Mouse (Mus musculus) embryonic facial prominence, embryonic 12.5 days (tissue): ENCODE data around the gene Ptpn6. TPM values are rescaled to one million over a fixed set of nuclear protein-coding genes. Genes with fewer than 3 reads are reported as not detected.

Experiments
- ATAC-seq: fragments of 200-750 bp; cut with Nextera tagmentation; 2 replicates; pipeline ENCODE4 v1.8.0; 2017; ENCODE audit not compliant: insufficient number of reproducible peaks, insufficient read depth, low FRiP score, low TSS enrichment
- H3K27ac ChIP-seq: fragments of 300-500 bp; sonication (generic); 2 replicates; pipeline ENCODE4 v1.5.1; 2016; ENCODE audit warnings: mild to moderate bottlenecking
- H3K27me3 ChIP-seq: fragments of 300-500 bp; sonication (generic); 2 replicates; pipeline ENCODE4 v1.6.1; 2016; ENCODE audit warnings: mild to moderate bottlenecking, moderate library complexity
- H3K36me3 ChIP-seq: fragments of 300-500 bp; sonication (generic); 2 replicates; pipeline ENCODE4 v1.6.1; 2016; ENCODE audit warnings: mild to moderate bottlenecking
- H3K4me1 ChIP-seq: fragments of 300-500 bp; sonication (generic); 2 replicates; pipeline ENCODE4 v1.6.1; 2016
- H3K4me2 ChIP-seq: fragments of 300-500 bp; sonication (generic); replicated peaks from 2 replicates; pipeline ENCODE4 v1.6.1; 2016; ENCODE audit warnings: mild to moderate bottlenecking, moderate library complexity
- H3K4me3 ChIP-seq: fragments of 300-500 bp; sonication (generic); 2 replicates; pipeline ENCODE4 v1.5.1; 2016; ENCODE audit warnings: mild to moderate bottlenecking
- H3K9ac ChIP-seq: fragments of 300-500 bp; sonication (generic); 2 replicates; pipeline ENCODE4 v1.6.1; 2016; ENCODE audit warnings: mild to moderate bottlenecking, moderate library complexity
- H3K9me3 ChIP-seq: fragments of 300-500 bp; sonication (generic); 2 replicates; pipeline ENCODE4 v1.6.1; 2016; ENCODE audit warnings: mild to moderate bottlenecking, moderate library complexity
- WGBS: fragments of 180-500 bp; shearing (Covaris S2); methylation state at CpG from one replicate; pipeline ENCODE4 v1.1.7; 2016; 5-methylcytosine and 5-hydroxymethylcytosine counted together
- polyA plus RNA-seq: library from polyadenylated mRNA; unstranded; fragments of >200 nt; fragmentation: Nextera tagmentation; extraction: Ambion mirVana; gene quantifications from 2 replicates; pipeline ENCODE4 v1.2.1, GENCODE M21; 2016

The Ptpn6 gene
- polyA plus RNA-seq, 1 experiment from 2014 or later = 6.7 TPM

DNA sequence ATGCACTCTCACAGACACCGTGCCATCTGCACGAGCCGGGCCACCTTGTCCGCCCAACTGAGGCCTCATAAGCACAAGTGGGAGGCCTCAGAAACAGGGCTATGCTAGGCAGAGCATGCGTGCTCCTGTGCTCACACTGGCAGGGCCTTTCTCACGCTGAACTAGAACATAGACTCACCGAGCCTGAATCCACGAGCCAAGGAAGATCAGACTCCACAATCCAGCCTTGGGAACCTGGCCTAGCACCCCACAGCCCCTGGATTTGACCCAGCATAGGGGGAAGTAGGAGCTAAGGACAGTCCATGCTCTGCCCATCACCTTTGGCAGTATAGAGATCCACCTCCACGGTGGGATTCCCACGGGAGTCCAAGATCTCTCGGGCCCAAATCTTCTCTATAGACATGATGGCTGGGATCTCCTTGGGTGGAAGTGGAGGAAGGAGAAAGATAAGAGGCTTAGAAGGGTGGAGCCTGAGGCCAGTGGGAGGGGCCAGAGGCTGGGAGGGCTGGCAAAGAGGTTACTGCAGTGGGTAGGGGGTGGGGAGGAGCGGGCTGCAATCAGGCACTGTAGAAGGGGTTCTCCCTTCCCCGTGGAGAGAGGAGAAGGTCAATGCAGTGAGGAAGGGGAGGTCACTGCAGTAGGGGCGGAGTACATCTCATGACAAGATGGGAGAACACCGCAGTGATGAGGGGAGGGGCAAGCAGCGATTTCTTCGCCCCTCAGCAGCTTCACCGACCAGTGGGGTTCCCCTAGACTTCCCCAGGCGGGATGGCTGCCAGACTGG lies 29.6 kb upstream of the Ptpn6 start:
- Histone ChIP-seq H3K36me3 (no peaks in the 10 kb centered on the region), H3K9ac (0 out of 2 replicates have a peak overlapping the region, but pooled peaks have one; percentile 56), H3K9me3 (no peaks in the 10 kb centered on the region), H3K4me1 (peaks cover 20% of the 10 kb centered on the region), H3K27me3 (peaks cover 17% of the 10 kb centered on the region), H3K4me3 (peak overlapping the region; percentile 46), H3K27ac (0 out of 2 replicates have a peak overlapping the region, but pooled peaks have one; percentile 36), H3K4me2 (peak overlapping the region; percentile 77)
- peak; percentile 44; the same call in 1 of the 2 replicates for ATAC-seq
- 19% methylated on average over 19 of the region's 19 CpGs for WGBS

- no peak overlapping the region for H3K9ac ChIP-seq
- 0 out of 2 replicates have a peak overlapping the region, but pooled peaks have one; percentile 77 for H3K4me2 ChIP-seq
- no peaks in the 10 kb centered on the region for H3K9me3 ChIP-seq
- peaks cover 17% of the 10 kb centered on the region for H3K27me3 ChIP-seq
- H3K36me3 ChIP-seq = no peaks in the 10 kb centered on the region
- 31% methylated on average over 4 of the region's 4 CpGs for WGBS
- no peak overlapping the region for H3K27ac ChIP-seq
- peaks cover 20% of the 10 kb centered on the region for H3K4me1 ChIP-seq
- H3K4me3 ChIP-seq = no peak overlapping the region
- no peak for ATAC-seq
These were observed 29.0 kb upstream of the Ptpn6 start for GRCm38 (mm10) chr6:124767536-124767919.

DNA sequence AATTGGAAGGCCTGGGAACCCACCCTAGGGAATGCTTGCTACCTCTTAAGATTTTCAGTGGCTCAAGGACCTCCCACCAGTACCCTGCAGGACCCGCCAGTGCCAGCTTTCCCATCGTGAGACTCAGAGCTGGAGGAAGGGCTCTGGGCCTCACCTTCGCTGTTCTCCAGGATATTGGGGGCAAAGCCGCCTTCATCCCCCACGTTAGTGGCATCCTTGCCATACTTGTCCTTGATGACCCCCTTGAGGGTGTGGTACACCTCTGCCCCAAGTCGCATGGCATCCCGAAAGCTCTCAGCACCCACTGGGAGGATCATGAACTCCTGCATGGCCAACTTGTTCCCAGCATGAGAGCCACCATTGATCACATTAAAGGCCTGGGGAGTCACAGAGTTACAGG lies 27.4 kb upstream of the Ptpn6 start:
- Histone ChIP-seq H3K9ac (no peak overlapping the region), H3K27me3 (peaks cover 17% of the 10 kb centered on the region)

GRCm38 (mm10) chr6:124759259-124759658 lies 20.7 kb upstream of the Ptpn6 start:
- Histone ChIP-seq H3K4me3 (0 out of 2 replicates have a peak overlapping the region, but pooled peaks have one; percentile 4), H3K9me3 (no peaks in the 10 kb centered on the region), H3K4me1 (peaks cover 36% of the 10 kb centered on the region), H3K9ac (no peak overlapping the region), H3K36me3 (no peaks in the 10 kb centered on the region), H3K4me2 (peak overlapping the region; percentile 78), H3K27ac (peak overlapping the region; percentile 99), H3K27me3 (no peaks in the 10 kb centered on the region)
- 3% methylated on average over 5 of the region's 5 CpGs for WGBS
- ATAC-seq = no peak

More for the DNA sequence above, 27.4 kb upstream of the Ptpn6 start:
- no peak overlapping the region for H3K27ac ChIP-seq
- no peak overlapping the region for H3K4me3 ChIP-seq
- H3K4me1 ChIP-seq = peaks cover 20% of the 10 kb centered on the region
- no peak for ATAC-seq
- H3K36me3 ChIP-seq = no peaks in the 10 kb centered on the region
- WGBS = 83% methylated on average over 7 of the region's 7 CpGs
- no peak overlapping the region for H3K4me2 ChIP-seq
- H3K9me3 ChIP-seq = no peaks in the 10 kb centered on the region

- Histone ChIP-seq H3K4me3 (0 out of 2 replicates have a peak overlapping the region, but pooled peaks have one; percentile 4), H3K9me3 (no peaks in the 10 kb centered on the region), H3K27ac (peak overlapping the region; percentile 99), H3K9ac (peak overlapping the region; percentile 40; the same call in 1 of the 2 replicates), H3K27me3 (no peaks in the 10 kb centered on the region), H3K4me2 (peak overlapping the region; percentile 78), H3K36me3 (no peaks in the 10 kb centered on the region), H3K4me1 (peaks cover 41% of the 10 kb centered on the region)
- ATAC-seq = no peak
- 61% methylated on average over 2 of the region's 2 CpGs for WGBS
These were observed 20.3 kb upstream of the Ptpn6 start for GRCm38 (mm10) chr6:124758849-124759232.

DNA sequence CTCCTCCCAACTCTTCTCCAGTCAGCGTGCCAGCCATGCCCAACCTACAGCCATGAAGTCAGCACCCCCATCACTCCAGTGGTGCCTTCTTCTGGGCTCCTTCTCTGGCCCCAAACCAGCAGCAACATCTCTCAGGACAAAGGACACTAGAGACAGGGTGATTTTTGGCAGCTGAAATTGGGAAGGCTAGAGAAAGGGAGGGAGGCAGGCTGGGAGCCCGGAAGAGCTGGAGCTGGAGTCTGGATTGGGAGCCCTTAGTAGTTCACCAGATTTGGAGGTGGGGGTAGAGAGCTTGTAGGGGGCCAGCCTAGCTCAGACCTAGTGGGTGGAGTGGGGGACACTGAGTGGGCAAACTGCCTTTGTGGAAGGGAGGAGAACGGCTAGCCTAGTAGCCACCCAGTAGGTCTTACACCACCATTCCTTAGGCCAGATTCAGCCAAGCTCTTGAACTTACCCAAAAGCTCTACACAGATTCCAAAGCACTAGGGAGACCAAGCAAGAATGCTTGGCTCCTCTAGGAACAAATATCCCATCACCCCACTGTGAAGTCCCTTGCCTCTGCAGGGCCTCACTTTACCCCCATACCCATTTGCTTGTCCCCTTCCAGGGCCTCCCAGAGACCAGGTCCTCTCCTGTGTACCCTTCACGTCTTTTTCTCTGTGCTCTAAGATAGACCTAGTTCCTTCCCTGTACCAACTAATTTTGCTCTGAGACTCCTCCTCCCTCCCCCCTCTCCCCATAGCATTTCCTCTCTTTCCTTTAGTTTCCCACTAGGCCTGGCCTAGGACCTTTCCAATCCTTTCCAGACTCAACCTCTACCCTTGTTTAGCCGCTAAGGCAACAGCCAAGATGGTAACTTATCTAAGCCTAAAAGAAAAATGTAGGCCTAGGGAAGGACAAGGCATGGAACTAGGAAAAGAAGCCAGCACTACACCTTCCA lies 19.7 kb upstream of the Ptpn6 start:
- WGBS = 24% methylated on average over 5 of the region's 5 CpGs

GRCm38 (mm10) chr6:124757351-124757880 lies 18.9 kb upstream of the Ptpn6 start:
- H3K4me3 ChIP-seq = peak overlapping the region; percentile 74
- H3K27ac ChIP-seq = peak overlapping the region; percentile 99
- peaks cover 41% of the 10 kb centered on the region for H3K4me1 ChIP-seq
- H3K9me3 ChIP-seq = no peaks in the 10 kb centered on the region
- ATAC-seq = no peak
- H3K36me3 ChIP-seq = no peaks in the 10 kb centered on the region
- H3K9ac ChIP-seq = peak overlapping the region; percentile 98
- 6% methylated on average over 5 of the region's 5 CpGs for WGBS
- peak overlapping the region; percentile 78 for H3K4me2 ChIP-seq
- no peaks in the 10 kb centered on the region for H3K27me3 ChIP-seq

More for the DNA sequence above, 19.7 kb upstream of the Ptpn6 start:
- H3K27me3 ChIP-seq = no peaks in the 10 kb centered on the region
- no peaks in the 10 kb centered on the region for H3K36me3 ChIP-seq
- peak overlapping the region; percentile 99 for H3K27ac ChIP-seq
- peaks cover 41% of the 10 kb centered on the region for H3K4me1 ChIP-seq
- H3K4me3 ChIP-seq = peak overlapping the region; percentile 74
- no peaks in the 10 kb centered on the region for H3K9me3 ChIP-seq
- peak overlapping the region; percentile 98 for H3K9ac ChIP-seq
- no peak for ATAC-seq
- H3K4me2 ChIP-seq = peak overlapping the region; percentile 78

- H3K4me2 ChIP-seq = peak overlapping the region; percentile 78
- peak overlapping the region; percentile 74 for H3K4me3 ChIP-seq
- H3K9ac ChIP-seq = peak overlapping the region; percentile 98
- 1% methylated on average over 50 of the region's 54 CpGs for WGBS
- H3K4me1 ChIP-seq = peaks cover 41% of the 10 kb centered on the region
- no peaks in the 10 kb centered on the region for H3K27me3 ChIP-seq
- ATAC-seq = peak; percentile 77
- no peaks in the 10 kb centered on the region for H3K36me3 ChIP-seq
- H3K9me3 ChIP-seq = no peaks in the 10 kb centered on the region
- peak overlapping the region; percentile 99 for H3K27ac ChIP-seq
These were observed 18.3 kb upstream of the Ptpn6 start for GRCm38 (mm10) chr6:124756652-124757350.

GRCm38 (mm10) chr6:124755831-124756595 lies 17.5 kb upstream of the Ptpn6 start, which contains the start of the genes Gm45234 and Atn1:
TSS of gene Gm45234 (minus strand) at chr6:124756021.
TSS of gene Atn1 (minus strand) at chr6:124756524.
- Histone ChIP-seq H3K9ac (peak within 1 kb of the TSS; percentile 98), H3K27ac (peak within 1 kb of the TSS; percentile 99), H3K4me2 (peak within 1 kb of the TSS; percentile 78), H3K9me3 (no peaks in the 10 kb centered on the region), H3K4me3 (peak within 1 kb of the TSS; percentile 74), H3K27me3 (no peaks in the 10 kb centered on the region), H3K4me1 (peaks cover 41% of the 10 kb centered on the region), H3K36me3 (no peaks in the 10 kb centered on the region)
- peak; percentile 37 for ATAC-seq
- WGBS = under 1% methylated on average over 70 of the region's 100 CpGs

DNA sequence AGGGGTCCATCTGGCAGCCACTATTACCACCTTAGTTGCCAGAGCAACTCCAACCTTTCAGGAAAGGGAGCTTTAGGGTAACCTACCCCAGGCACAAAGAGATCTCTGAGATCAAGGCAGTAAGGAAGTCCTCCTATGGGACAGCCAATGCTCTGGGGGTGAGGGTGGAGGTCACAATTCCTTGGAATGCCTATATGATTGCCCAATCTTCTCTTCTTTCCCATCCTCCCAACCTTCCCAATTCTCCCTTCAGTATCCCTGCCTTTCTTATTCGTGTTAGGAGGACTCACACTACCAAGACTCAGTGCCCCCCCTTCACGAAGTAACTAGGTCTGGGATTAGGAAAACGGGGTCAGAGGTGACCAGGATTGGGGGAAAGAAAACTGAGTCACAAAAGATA lies 16.8 kb upstream of the Ptpn6 start:
- 0% methylated on average over 3 of the region's 3 CpGs for WGBS
- Histone ChIP-seq H3K9me3 (no peaks in the 10 kb centered on the region), H3K27ac (peak overlapping the region; percentile 99), H3K4me2 (peak overlapping the region; percentile 78), H3K36me3 (no peaks in the 10 kb centered on the region), H3K4me3 (peak overlapping the region; percentile 74), H3K9ac (peak overlapping the region; percentile 98), H3K4me1 (peaks cover 41% of the 10 kb centered on the region), H3K27me3 (no peaks in the 10 kb centered on the region)
- ATAC-seq = no peak
